Mouse (Mus musculus) testis, adult 2 months (tissue): ENCODE data around the gene Anks3.

Experiments
- CTCF ChIP-seq: fragments of 200-500 bp; IDR thresholded peaks from 2 replicates; pipeline ENCODE4 v1.5.1; 2012; ENCODE audit warnings: low read depth, mild to moderate bottlenecking, inconsistent platforms, low read length, moderate library complexity; ENCODE audit not compliant: control insufficient read depth, insufficient read depth, insufficient replicate concordance
- POLR2A ChIP-seq: fragments of 200-500 bp; IDR thresholded peaks from 2 replicates; pipeline ENCODE4 v1.6.1; 2012; ENCODE audit warnings: low read depth, mild to moderate bottlenecking, inconsistent platforms, low read length, moderate library complexity; ENCODE audit not compliant: control insufficient read depth

DNA sequence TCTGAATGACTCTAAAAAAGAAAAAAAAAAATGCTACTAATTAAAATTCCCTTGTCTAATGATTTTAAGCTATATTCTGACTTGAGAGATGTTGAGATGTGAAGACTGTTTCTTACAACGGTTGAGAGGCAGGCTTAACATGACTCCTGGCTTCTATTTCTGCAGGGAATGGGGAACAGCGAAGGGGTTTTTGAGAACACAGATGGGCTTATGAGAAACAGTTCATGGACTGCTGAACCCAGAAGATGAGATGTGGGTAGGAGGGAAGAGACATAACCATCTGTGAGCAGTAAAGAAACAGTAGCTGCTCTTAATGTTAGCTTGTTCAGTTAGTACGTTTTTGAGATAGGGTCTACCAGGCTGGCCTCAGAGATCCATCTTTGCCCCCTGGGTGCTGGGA lies 7.4 kb downstream of the Anks3 start:
- no peak for TF ChIP-seq CTCF
- no peak for TF ChIP-seq POLR2A
